Mouse (Mus musculus): ENCODE data around the gene Tmem92. TPM values are rescaled to one million over a fixed set of nuclear protein-coding genes. Genes with fewer than 3 reads are reported as not detected.
"Not testable (repeated sequence)": the region's sequence is repeated elsewhere in the genome, so short reads cannot be mapped to it uniquely, and the experiment has no call there.

Gene Tmem92
- polyA plus RNA-seq (2014; fragmentation: Nextera tagmentation; extraction: Ambion mirVana) = not detected in 2 replicates

DNA sequence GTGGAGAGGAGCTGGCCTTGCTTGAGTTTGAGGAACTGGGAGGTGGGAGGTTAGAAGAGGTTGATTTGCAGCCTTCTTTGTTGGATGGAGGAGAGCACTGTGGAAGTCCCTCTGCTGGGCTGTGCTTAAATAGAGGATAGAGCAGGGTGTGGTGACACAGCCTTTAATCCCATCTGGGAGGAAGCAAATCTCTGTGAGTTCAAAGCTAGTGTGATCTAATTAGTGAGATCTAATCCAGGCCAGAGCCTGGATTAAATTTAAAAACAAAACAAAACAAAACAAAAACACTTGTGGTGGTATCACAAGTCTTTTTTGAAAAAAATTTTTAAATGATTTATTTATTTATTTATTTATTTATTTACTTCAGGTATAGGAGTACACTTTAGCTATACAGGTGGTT is at the start of gene Tmem92:
Gene Tmem92 (minus strand): TSS at position 101 of the 400 bp plus-strand sequence.
- Histone ChIP-seq H3K9ac (ENCODE audit: low read depth, low read length) (no peak within 1 kb of the TSS), H3K4me2 (no peak within 1 kb of the TSS), H3K27me3 (ENCODE audit: control insufficient read depth, insufficient read depth, low read length) (no peaks in the 10 kb centered on the region), H3K4me1 (ENCODE audit: control insufficient read depth, insufficient read depth, low read length) (no peaks in the 10 kb centered on the region), H3K27ac (ENCODE audit: low read depth, low read length) (no peak within 1 kb of the TSS), H3K4me3 (ENCODE audit: low read depth, low read length) (no peak within 1 kb of the TSS), H3K9me3 (replicated peaks; ENCODE audit: control insufficient read depth, low read length) (no peaks in the 10 kb centered on the region), H3K36me3 (ENCODE audit: control insufficient read depth, insufficient read depth, low read length) (no peaks in the 10 kb centered on the region)
- no peak for ATAC-seq (replicated peaks; ENCODE audit: insufficient number of reproducible peaks, low FRiP score, low TSS enrichment)

- Histone ChIP-seq H3K9ac (ENCODE audit: low read depth, low read length) (no peak overlapping the region), H3K9me3 (replicated peaks; ENCODE audit: control insufficient read depth, low read length) (no peaks in the 10 kb centered on the region), H3K27ac (ENCODE audit: low read depth, low read length) (no peak overlapping the region), H3K36me3 (ENCODE audit: control insufficient read depth, insufficient read depth, low read length) (no peaks in the 10 kb centered on the region), H3K4me2 (no peak overlapping the region), H3K27me3 (ENCODE audit: control insufficient read depth, insufficient read depth, low read length) (no peaks in the 10 kb centered on the region), H3K4me1 (ENCODE audit: control insufficient read depth, insufficient read depth, low read length) (no peaks in the 10 kb centered on the region), H3K4me3 (ENCODE audit: low read depth, low read length) (no peak overlapping the region)
- ATAC-seq (replicated peaks; ENCODE audit: insufficient number of reproducible peaks, low FRiP score, low TSS enrichment) = no peak
- 63% methylated on average over 3 of the region's 3 CpGs for WGBS (ENCODE audit: insufficient replicate concordance)
Observed at GRCm38 (mm10) chr11:94828966-94829365, 46.5 kb upstream of the Tmem92 start.

GRCm38 (mm10) chr11:94819427-94819826 is 36.9 kb upstream of the Tmem92 start:
- not testable (repeated sequence) for H3K27ac ChIP-seq (ENCODE audit: low read depth, low read length); H3K4me1 ChIP-seq (ENCODE audit: control insufficient read depth, insufficient read depth, low read length); H3K9ac ChIP-seq (ENCODE audit: low read depth, low read length); H3K36me3 ChIP-seq (ENCODE audit: control insufficient read depth, insufficient read depth, low read length); ATAC-seq (replicated peaks; ENCODE audit: insufficient number of reproducible peaks, low FRiP score, low TSS enrichment); H3K9me3 ChIP-seq (replicated peaks; ENCODE audit: control insufficient read depth, low read length); H3K4me2 ChIP-seq; H3K4me3 ChIP-seq (ENCODE audit: low read depth, low read length); H3K27me3 ChIP-seq (ENCODE audit: control insufficient read depth, insufficient read depth, low read length)

DNA sequence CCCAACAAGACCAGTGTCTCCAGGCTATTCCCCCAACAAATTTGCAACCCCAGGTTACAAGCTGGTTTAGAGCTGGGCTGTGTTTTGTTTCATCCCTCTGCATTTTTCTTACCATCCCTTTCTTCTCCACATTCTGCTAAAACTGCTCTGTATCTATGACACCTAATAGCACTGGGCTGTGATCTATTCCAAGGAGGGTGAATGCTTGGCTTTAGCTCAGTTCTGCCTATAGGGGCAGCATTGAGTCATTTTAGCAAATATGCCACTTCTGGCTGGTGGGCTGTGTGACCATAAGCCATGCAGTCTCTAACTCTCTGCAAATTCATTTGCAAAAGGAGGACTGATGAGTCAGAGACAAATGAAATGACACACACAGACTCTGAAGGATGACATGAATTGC is 36.4 kb upstream of the Tmem92 start:
- not testable (repeated sequence) for H3K27ac ChIP-seq (ENCODE audit: low read depth, low read length); H3K4me3 ChIP-seq (ENCODE audit: low read depth, low read length); H3K36me3 ChIP-seq (ENCODE audit: control insufficient read depth, insufficient read depth, low read length); H3K27me3 ChIP-seq (ENCODE audit: control insufficient read depth, insufficient read depth, low read length); H3K9me3 ChIP-seq (replicated peaks; ENCODE audit: control insufficient read depth, low read length); H3K4me1 ChIP-seq (ENCODE audit: control insufficient read depth, insufficient read depth, low read length); H3K4me2 ChIP-seq; ATAC-seq (replicated peaks; ENCODE audit: insufficient number of reproducible peaks, low FRiP score, low TSS enrichment); H3K9ac ChIP-seq (ENCODE audit: low read depth, low read length)

DNA sequence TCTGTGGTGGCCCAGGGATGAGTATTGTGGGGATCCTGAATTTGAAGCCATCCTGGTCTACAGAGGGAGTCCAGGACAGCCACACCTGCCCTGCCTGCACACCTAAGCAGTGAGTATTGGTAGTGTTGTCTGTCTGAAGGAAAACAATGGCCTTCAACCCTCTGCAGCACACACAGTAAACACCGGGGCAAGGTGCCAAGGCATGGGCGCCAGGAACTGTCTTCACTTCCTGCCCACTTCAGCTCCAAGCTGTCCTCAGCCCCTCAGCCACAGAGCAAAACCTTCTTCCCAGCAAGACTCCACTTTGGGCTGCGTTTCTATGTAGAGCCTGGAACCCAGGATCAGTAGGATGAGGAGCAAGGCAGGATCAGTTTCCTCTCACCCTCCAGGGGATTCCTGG is 29.0 kb upstream of the Tmem92 start:
- H3K4me1 ChIP-seq (ENCODE audit: control insufficient read depth, insufficient read depth, low read length); H3K27ac ChIP-seq (ENCODE audit: low read depth, low read length); H3K9me3 ChIP-seq (replicated peaks; ENCODE audit: control insufficient read depth, low read length); H3K4me2 ChIP-seq; ATAC-seq (replicated peaks; ENCODE audit: insufficient number of reproducible peaks, low FRiP score, low TSS enrichment); H3K36me3 ChIP-seq (ENCODE audit: control insufficient read depth, insufficient read depth, low read length); H3K27me3 ChIP-seq (ENCODE audit: control insufficient read depth, insufficient read depth, low read length); H3K4me3 ChIP-seq (ENCODE audit: low read depth, low read length); H3K9ac ChIP-seq (ENCODE audit: low read depth, low read length): not testable (repeated sequence)
- 56% methylated on average over 2 of the region's 3 CpGs for WGBS (ENCODE audit: insufficient replicate concordance)

DNA sequence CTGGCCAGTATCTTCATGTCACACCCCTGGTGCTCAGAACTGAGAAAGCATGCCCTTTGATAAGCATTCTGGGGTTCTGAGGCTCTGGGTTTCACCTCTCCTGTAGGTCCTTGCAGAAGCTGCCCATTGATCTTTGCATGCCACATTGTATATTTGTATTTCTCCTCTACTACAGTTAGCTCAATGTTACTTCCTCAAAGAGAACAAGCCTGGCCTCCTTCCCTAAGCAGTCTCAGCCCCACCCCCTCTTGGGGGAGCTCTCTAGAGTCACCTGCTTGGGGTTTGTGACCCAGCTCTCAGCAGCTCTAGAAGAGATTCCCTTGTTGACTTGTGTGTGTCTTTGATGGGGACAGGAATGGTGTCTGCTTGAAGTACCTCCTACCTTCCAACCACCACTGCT is 9.2 kb upstream of the Tmem92 start:
- no peak overlapping the region for H3K4me3 ChIP-seq (ENCODE audit: low read depth, low read length)

GRCm38 (mm10) chr11:94785247-94785646 is 2.7 kb upstream of the Tmem92 start:
- Histone ChIP-seq H3K27ac (ENCODE audit: low read depth, low read length) (no peak overlapping the region), H3K4me2 (no peak overlapping the region), H3K4me3 (ENCODE audit: low read depth, low read length) (no peak overlapping the region), H3K9ac (ENCODE audit: low read depth, low read length) (no peak overlapping the region), H3K27me3 (ENCODE audit: control insufficient read depth, insufficient read depth, low read length) (no peaks in the 10 kb centered on the region), H3K4me1 (ENCODE audit: control insufficient read depth, insufficient read depth, low read length) (no peaks in the 10 kb centered on the region), H3K36me3 (ENCODE audit: control insufficient read depth, insufficient read depth, low read length) (no peaks in the 10 kb centered on the region), H3K9me3 (replicated peaks; ENCODE audit: control insufficient read depth, low read length) (no peaks in the 10 kb centered on the region)
- 9% methylated on average over 2 of the region's 2 CpGs for WGBS (ENCODE audit: insufficient replicate concordance)
- ATAC-seq (replicated peaks; ENCODE audit: insufficient number of reproducible peaks, low FRiP score, low TSS enrichment) = no peak

More for the DNA sequence above, 9.2 kb upstream of the Tmem92 start:
- ATAC-seq (replicated peaks; ENCODE audit: insufficient number of reproducible peaks, low FRiP score, low TSS enrichment) = no peak
- H3K27me3 ChIP-seq (ENCODE audit: control insufficient read depth, insufficient read depth, low read length) = no peaks in the 10 kb centered on the region
- H3K4me2 ChIP-seq = no peak overlapping the region
- no peaks in the 10 kb centered on the region for H3K36me3 ChIP-seq (ENCODE audit: control insufficient read depth, insufficient read depth, low read length)
- no peaks in the 10 kb centered on the region for H3K9me3 ChIP-seq (replicated peaks; ENCODE audit: control insufficient read depth, low read length)
- no peak overlapping the region for H3K9ac ChIP-seq (ENCODE audit: low read depth, low read length)
- H3K27ac ChIP-seq (ENCODE audit: low read depth, low read length) = no peak overlapping the region
- H3K4me1 ChIP-seq (ENCODE audit: control insufficient read depth, insufficient read depth, low read length) = no peaks in the 10 kb centered on the region

DNA sequence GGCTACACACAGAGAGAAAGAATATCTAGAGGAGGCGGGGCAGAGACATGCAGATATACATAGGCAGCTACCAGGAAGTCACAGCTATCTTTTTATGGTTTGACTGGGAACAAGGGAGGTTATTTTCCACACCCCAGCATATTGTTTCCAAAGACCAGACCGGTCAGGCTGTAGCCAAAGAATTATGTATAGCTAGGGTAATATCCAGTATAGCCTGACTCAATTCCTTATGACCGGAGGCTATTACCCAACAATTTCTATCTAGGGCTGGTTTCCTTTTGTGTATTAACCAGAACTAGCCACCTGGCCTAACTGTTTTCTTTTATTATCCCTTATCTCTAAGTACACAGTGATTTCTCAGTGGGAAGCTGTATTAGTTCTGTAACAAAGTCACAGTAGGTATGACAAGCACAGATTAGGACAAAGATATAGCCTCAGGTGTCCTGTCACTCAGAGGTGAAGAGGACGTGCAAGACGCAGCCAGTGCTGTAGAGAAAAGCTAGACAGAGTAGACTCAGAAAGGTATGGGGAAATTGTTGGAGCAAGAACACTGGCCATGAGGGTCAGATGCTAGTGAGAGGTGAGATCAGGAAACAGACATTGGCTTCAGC is 7.5 kb downstream of the Tmem92 start:
- H3K4me1 ChIP-seq (ENCODE audit: control insufficient read depth, insufficient read depth, low read length) = no peaks in the 10 kb centered on the region
- no peaks in the 10 kb centered on the region for H3K36me3 ChIP-seq (ENCODE audit: control insufficient read depth, insufficient read depth, low read length)
- H3K27ac ChIP-seq (ENCODE audit: low read depth, low read length) = no peak overlapping the region
- H3K9ac ChIP-seq (ENCODE audit: low read depth, low read length) = no peak overlapping the region
- no peaks in the 10 kb centered on the region for H3K9me3 ChIP-seq (replicated peaks; ENCODE audit: control insufficient read depth, low read length)
- no peak overlapping the region for H3K4me3 ChIP-seq (ENCODE audit: low read depth, low read length)
- 81% methylated on average over 5 of the region's 5 CpGs for WGBS (ENCODE audit: insufficient replicate concordance)
- ATAC-seq (replicated peaks; ENCODE audit: insufficient number of reproducible peaks, low FRiP score, low TSS enrichment) = no peak
- no peaks in the 10 kb centered on the region for H3K27me3 ChIP-seq (ENCODE audit: control insufficient read depth, insufficient read depth, low read length)
- H3K4me2 ChIP-seq = no peak overlapping the region

GRCm38 (mm10) chr11:94773851-94774250 is 8.7 kb downstream of the Tmem92 start:
- Histone ChIP-seq H3K4me1 (ENCODE audit: control insufficient read depth, insufficient read depth, low read length) (no peaks in the 10 kb centered on the region), H3K9ac (ENCODE audit: low read depth, low read length) (no peak overlapping the region), H3K4me2 (no peak overlapping the region), H3K36me3 (ENCODE audit: control insufficient read depth, insufficient read depth, low read length) (no peaks in the 10 kb centered on the region), H3K27me3 (ENCODE audit: control insufficient read depth, insufficient read depth, low read length) (no peaks in the 10 kb centered on the region), H3K27ac (ENCODE audit: low read depth, low read length) (no peak overlapping the region), H3K4me3 (ENCODE audit: low read depth, low read length) (no peak overlapping the region), H3K9me3 (replicated peaks; ENCODE audit: control insufficient read depth, low read length) (no peaks in the 10 kb centered on the region)
- ATAC-seq (replicated peaks; ENCODE audit: insufficient number of reproducible peaks, low FRiP score, low TSS enrichment) = no peak
- WGBS (ENCODE audit: insufficient replicate concordance) = 67% methylated on average over 1 of the region's 1 CpGs
